Mouse (Mus musculus) spleen, adult 2 months (tissue): ENCODE results near the gene Ankrd10.

Experiments
- CTCF ChIP-seq: fragments of 200-500 bp; IDR thresholded peaks from 2 replicates; pipeline ENCODE4 v1.5.1; 2011; ENCODE audit warnings: mild to moderate bottlenecking, inconsistent platforms; ENCODE audit not compliant: insufficient read depth, insufficient read length, insufficient replicate concordance; ENCODE audit errors: extremely low read depth
- POLR2A ChIP-seq: fragments of 200-500 bp; IDR thresholded peaks from 2 replicates; pipeline ENCODE4 v1.6.1; 2011; ENCODE audit warnings: low read depth, low read length, inconsistent platforms

- TF ChIP-seq POLR2A = no peak
- TF ChIP-seq CTCF = no peak
These were observed 49.2 kb downstream of the Ankrd10 start for GRCm38 (mm10) chr8:11586374-11586745.
